Mouse (Mus musculus): ENCODE results near the gene G6pc3. TPM values are rescaled to one million over a fixed set of nuclear protein-coding genes. Genes with fewer than 3 reads are reported as not detected.

G6pc3 gene
- polyA plus RNA-seq, 1 experiment from 2014 or later: 46.0 TPM

DNA sequence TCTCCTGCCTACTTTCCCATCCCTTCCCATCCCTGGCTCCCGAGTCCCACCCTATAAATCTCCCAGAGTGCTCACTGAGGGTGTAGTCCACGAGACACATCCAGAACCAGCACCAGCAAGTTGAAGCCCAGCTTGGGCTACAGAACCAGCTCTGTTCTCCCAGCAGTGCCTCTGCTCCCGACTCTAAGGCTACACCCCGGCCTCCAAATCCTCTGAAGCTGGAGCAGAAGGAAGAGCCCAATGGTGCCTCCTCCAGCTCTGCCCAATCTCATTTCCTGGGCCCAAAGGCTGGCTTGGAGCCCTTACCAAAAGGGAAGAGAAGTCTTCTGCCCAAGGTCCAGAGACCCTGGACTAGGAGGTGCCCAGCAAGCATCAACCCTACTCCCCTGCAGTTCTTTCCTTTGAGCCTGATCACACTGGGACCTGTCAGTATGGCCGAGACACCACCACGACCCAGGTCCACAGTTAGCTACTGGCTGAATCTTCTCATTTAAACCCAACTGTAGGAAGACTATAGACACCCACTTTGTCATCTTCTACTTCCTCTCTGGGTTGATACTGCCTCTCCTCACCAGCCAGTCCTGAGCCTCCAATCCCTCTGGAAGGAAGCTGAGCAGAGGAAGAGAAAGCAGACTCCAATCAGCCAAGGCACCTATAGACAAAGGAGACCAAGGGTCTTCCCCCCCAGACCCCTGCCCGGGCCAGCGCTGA lies 32.0 kb downstream of the G6pc3 start:
- WGBS: 78% methylated on average over 8 of the region's 8 CpGs
- 0 out of 2 replicates have a peak, but pooled peaks cover 2% of the 10 kb centered on the region for H3K27me3 ChIP-seq (ENCODE audit: insufficient read depth, low read length)
- H3K4me3 ChIP-seq (ENCODE audit: low read length): no peak overlapping the region
- H3K9me3 ChIP-seq (ENCODE audit: low read length): no peaks in the 10 kb centered on the region
- no peaks in the 10 kb centered on the region for H3K36me3 ChIP-seq (ENCODE audit: insufficient read depth, low read length)
- peaks cover 70% of the 10 kb centered on the region for H3K4me1 ChIP-seq (ENCODE audit: insufficient read depth, low read length)
- H3K27ac ChIP-seq (ENCODE audit: low read length): no peak overlapping the region
- 0 out of 2 replicates have a peak overlapping the region, but pooled peaks have one; percentile 2 for H3K4me2 ChIP-seq (replicated peaks; ENCODE audit: low read depth, low read length)
- H3K9ac ChIP-seq (replicated peaks; ENCODE audit: low read length): no peak overlapping the region
- ATAC-seq (ENCODE audit: low FRiP score, low TSS enrichment): no peak

DNA sequence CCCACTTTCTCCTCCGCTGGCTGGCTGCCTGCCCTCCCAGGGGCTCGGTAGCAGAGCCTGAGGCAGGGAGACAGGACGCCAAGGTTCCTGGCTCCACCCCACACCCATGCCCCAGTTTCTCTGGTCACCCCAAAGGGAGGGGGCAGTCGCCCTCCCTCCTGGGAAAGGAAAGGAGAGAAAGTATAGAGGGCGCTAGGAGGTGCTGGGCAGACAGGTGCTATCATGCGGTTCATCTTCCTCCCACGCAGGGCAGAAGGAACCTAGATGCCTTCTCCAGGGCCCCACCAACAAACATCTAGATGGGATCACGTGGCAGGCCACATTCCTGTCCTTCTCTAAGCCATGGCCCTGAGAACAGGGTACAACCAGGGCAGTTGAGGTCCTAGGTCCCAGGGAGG lies 32.5 kb downstream of the G6pc3 start:
- H3K27ac ChIP-seq (ENCODE audit: low read length): no peak overlapping the region
- 54% methylated on average over 8 of the region's 8 CpGs for WGBS
- peaks cover 65% of the 10 kb centered on the region for H3K4me1 ChIP-seq (ENCODE audit: insufficient read depth, low read length)

DNA sequence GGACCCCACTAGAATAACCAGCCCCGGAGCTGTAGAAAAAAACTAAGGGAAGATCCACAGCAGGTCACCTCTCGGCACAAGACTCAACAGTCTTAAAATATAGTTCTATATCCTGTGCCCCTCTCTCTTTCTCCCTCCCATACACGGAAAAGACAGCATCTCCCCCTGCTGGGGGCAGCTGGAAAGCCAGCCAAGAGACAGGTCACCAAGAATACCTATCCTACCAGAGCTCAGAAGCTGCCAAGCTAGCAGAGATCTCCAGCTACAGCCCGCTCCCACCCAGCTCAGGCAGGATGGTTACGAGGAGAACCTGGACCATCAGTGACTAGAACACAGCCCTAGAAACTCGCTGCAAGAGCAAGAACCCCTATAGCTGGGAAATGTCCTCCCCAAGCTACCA lies 33.7 kb downstream of the G6pc3 start:
- Histone ChIP-seq H3K9me3 (ENCODE audit: low read length) (no peaks in the 10 kb centered on the region), H3K36me3 (ENCODE audit: insufficient read depth, low read length) (no peaks in the 10 kb centered on the region), H3K4me1 (ENCODE audit: insufficient read depth, low read length) (peaks cover 64% of the 10 kb centered on the region), H3K27me3 (ENCODE audit: insufficient read depth, low read length) (0 out of 2 replicates have a peak, but pooled peaks cover 2% of the 10 kb centered on the region), H3K4me3 (ENCODE audit: low read length) (no peak overlapping the region), H3K4me2 (replicated peaks; ENCODE audit: low read depth, low read length) (no peak overlapping the region), H3K27ac (ENCODE audit: low read length) (no peak overlapping the region), H3K9ac (replicated peaks; ENCODE audit: low read length) (0 out of 2 replicates have a peak overlapping the region, but pooled peaks have one; percentile 15)
- 37% methylated on average over 6 of the region's 6 CpGs for WGBS
- ATAC-seq (ENCODE audit: low FRiP score, low TSS enrichment): no peak

More for the DNA sequence above, 32.5 kb downstream of the G6pc3 start:
- no peaks in the 10 kb centered on the region for H3K9me3 ChIP-seq (ENCODE audit: low read length)
- H3K27me3 ChIP-seq (ENCODE audit: insufficient read depth, low read length): 0 out of 2 replicates have a peak, but pooled peaks cover 2% of the 10 kb centered on the region
- H3K4me3 ChIP-seq (ENCODE audit: low read length): no peak overlapping the region
- 0 out of 2 replicates have a peak overlapping the region, but pooled peaks have one; percentile 2 for H3K4me2 ChIP-seq (replicated peaks; ENCODE audit: low read depth, low read length)
- 0 out of 2 replicates have a peak overlapping the region, but pooled peaks have one; percentile 10 for H3K9ac ChIP-seq (replicated peaks; ENCODE audit: low read length)
- no peak for ATAC-seq (ENCODE audit: low FRiP score, low TSS enrichment)
- no peaks in the 10 kb centered on the region for H3K36me3 ChIP-seq (ENCODE audit: insufficient read depth, low read length)

DNA sequence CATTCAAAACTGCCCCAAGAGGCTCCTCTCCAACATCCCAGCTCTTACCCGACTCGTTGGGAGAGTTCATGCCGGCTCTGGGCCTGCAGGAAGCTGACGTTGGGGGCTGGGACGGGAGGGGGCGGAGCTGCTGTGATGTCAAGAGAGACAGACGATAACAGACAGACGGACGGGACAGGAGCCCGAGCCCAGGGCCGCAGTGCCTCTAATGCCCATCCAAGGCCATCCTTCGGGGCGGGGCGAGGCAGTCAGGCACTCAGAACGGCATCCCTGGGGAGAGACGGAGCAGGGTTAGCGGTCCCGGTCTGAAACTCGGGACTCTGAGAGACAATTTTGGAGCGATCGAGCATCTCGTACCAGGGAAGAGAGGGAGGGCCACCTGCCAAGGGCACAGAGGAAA lies 35.3 kb downstream of the G6pc3 start:
- no peaks in the 10 kb centered on the region for H3K36me3 ChIP-seq (ENCODE audit: insufficient read depth, low read length)
- peaks cover 64% of the 10 kb centered on the region for H3K4me1 ChIP-seq (ENCODE audit: insufficient read depth, low read length)
- peak overlapping the region; percentile 53 for H3K9ac ChIP-seq (replicated peaks; ENCODE audit: low read length)
- H3K27me3 ChIP-seq (ENCODE audit: insufficient read depth, low read length): 0 out of 2 replicates have a peak, but pooled peaks cover 2% of the 10 kb centered on the region
- no peak overlapping the region for H3K27ac ChIP-seq (ENCODE audit: low read length)
- no peak for ATAC-seq (ENCODE audit: low FRiP score, low TSS enrichment)
- H3K4me2 ChIP-seq (replicated peaks; ENCODE audit: low read depth, low read length): peak overlapping the region; percentile 48
- peak overlapping the region; percentile 23; the same call in 1 of the 2 replicates for H3K4me3 ChIP-seq (ENCODE audit: low read length)
- WGBS: 8% methylated on average over 22 of the region's 22 CpGs
- no peaks in the 10 kb centered on the region for H3K9me3 ChIP-seq (ENCODE audit: low read length)

DNA sequence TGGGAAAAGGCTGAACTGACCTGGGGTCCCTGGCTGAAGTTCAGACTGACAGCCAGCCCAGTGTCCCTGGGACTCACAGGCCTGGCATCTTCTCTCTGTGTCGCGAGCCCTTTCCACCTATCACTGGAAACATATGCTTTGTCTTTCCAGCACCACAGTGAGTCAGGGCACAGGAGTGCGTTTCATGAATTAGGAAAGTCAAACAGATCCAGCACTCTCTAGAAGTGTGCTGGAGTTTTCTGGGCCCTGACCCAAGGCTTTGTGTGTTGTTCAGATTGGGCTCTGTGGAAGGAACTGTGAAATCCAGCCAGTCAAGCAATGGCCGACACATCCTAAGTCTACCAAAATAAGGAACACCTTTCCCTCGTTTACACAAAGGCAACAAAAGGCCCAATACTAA lies 35.8 kb downstream of the G6pc3 start:
- Histone ChIP-seq H3K4me2 (replicated peaks; ENCODE audit: low read depth, low read length) (no peak overlapping the region), H3K9me3 (ENCODE audit: low read length) (no peaks in the 10 kb centered on the region), H3K27ac (ENCODE audit: low read length) (no peak overlapping the region), H3K27me3 (ENCODE audit: insufficient read depth, low read length) (0 out of 2 replicates have a peak, but pooled peaks cover 2% of the 10 kb centered on the region), H3K9ac (replicated peaks; ENCODE audit: low read length) (no peak overlapping the region), H3K4me3 (ENCODE audit: low read length) (no peak overlapping the region), H3K4me1 (ENCODE audit: insufficient read depth, low read length) (peaks cover 58% of the 10 kb centered on the region), H3K36me3 (ENCODE audit: insufficient read depth, low read length) (no peaks in the 10 kb centered on the region)
- no peak for ATAC-seq (ENCODE audit: low FRiP score, low TSS enrichment)
- 77% methylated on average over 5 of the region's 5 CpGs for WGBS

DNA sequence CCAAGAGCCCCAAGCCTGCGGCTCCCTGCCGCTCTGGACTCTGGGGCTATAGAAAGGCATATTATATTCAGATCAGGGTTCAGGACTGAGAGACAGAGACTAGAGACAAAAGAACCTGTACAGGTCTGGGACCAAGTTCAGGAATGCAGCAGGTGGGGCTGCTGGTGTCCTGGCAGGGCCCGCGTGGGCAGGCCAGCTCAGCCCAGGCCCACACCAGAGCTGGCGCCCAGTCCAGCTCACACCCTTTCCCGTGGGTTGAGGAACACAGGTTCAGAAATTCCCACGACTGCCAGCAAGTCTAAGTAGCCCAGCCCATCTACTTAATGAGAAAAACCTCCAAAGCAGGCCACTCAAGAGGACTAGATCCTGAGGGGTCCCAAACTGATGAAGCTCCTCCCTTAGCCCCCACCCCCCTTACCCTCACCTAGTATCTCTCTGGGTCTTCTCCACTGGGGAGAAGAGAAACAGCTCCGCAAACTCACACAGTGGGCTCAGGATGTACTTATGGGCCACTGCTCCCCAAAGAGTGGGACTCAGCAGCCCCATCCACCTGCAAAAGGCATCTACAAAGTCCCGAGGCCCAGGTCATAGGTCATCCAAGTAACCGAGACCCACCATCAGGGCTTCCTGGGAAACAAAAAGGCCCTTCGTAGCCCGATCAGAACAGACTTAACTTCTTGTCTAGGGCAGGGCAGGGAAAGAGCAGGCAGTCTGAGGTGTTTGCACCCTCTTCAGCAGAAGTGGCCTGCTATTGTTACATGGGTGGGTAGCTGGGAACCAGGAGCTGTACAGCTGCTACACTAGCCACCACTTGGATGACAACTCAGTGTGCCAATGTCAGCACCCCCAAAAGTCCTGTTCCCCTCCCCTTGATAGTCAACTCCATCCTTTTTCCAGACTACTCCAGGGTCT lies 36.9 kb downstream of the G6pc3 start:
- WGBS: 72% methylated on average over 12 of the region's 12 CpGs
- Histone ChIP-seq H3K9me3 (ENCODE audit: low read length) (no peaks in the 10 kb centered on the region), H3K27me3 (ENCODE audit: insufficient read depth, low read length) (0 out of 2 replicates have a peak, but pooled peaks cover 2% of the 10 kb centered on the region), H3K4me2 (replicated peaks; ENCODE audit: low read depth, low read length) (no peak overlapping the region), H3K9ac (replicated peaks; ENCODE audit: low read length) (no peak overlapping the region), H3K4me3 (ENCODE audit: low read length) (no peak overlapping the region), H3K27ac (ENCODE audit: low read length) (no peak overlapping the region), H3K4me1 (ENCODE audit: insufficient read depth, low read length) (peaks cover 55% of the 10 kb centered on the region), H3K36me3 (ENCODE audit: insufficient read depth, low read length) (no peaks in the 10 kb centered on the region)
- ATAC-seq (ENCODE audit: low FRiP score, low TSS enrichment): no peak

DNA sequence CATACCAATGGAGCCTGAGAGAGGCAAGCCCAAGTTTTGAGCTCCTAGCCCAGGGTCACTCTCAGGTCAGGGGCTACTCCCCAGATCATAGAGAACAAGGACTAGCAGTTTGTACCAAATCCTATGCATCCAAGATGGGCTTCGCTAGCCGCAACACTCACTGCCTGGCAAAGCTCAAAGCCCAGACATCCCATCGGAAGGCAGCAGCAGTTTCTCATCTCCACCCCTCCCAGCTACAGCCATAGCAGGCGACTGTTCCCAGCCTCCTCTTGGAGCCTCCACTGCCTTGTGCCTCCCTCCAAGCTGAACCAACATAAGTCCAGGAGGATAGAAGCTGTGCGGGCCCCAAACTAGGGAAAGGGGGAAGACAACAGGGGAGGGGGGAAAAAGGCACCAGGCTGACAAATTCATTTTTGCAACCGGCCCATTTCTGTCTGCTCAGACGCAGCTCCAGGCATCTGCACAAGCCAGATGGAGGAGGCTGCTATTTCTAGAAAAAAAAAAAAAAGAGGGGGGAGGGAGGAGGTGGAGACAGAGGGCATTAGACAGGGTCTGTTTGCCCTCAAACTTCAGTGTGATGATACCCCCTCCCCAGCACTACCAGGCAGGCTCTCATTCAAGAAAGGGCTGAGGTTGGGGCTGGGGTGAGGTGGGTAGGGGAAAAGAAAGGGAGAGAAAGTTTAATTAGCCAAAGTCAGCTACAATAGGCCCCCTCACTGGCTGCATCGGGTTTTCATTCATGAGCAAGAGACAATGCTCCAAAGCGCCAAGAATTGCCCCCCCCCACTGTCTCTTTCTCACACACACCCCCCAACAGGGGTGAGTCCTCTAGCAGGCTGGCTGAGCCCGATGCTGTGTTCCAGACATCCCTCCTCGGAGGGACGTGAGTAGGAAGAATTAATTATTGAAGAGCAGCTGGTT lies 38.1 kb downstream of the G6pc3 start:
- peak overlapping the region; percentile 32; the same call in 1 of the 2 replicates for H3K9ac ChIP-seq (replicated peaks; ENCODE audit: low read length)
- peaks cover 45% of the 10 kb centered on the region for H3K4me1 ChIP-seq (ENCODE audit: insufficient read depth, low read length)
- WGBS: 25% methylated on average over 12 of the region's 12 CpGs
- H3K36me3 ChIP-seq (ENCODE audit: insufficient read depth, low read length): no peaks in the 10 kb centered on the region
- H3K27me3 ChIP-seq (ENCODE audit: insufficient read depth, low read length): 0 out of 2 replicates have a peak, but pooled peaks cover 2% of the 10 kb centered on the region
- no peak overlapping the region for H3K27ac ChIP-seq (ENCODE audit: low read length)
- no peaks in the 10 kb centered on the region for H3K9me3 ChIP-seq (ENCODE audit: low read length)
- peak overlapping the region; percentile 82 for H3K4me3 ChIP-seq (ENCODE audit: low read length)
- H3K4me2 ChIP-seq (replicated peaks; ENCODE audit: low read depth, low read length): peak overlapping the region; percentile 89
- no peak for ATAC-seq (ENCODE audit: low FRiP score, low TSS enrichment)

DNA sequence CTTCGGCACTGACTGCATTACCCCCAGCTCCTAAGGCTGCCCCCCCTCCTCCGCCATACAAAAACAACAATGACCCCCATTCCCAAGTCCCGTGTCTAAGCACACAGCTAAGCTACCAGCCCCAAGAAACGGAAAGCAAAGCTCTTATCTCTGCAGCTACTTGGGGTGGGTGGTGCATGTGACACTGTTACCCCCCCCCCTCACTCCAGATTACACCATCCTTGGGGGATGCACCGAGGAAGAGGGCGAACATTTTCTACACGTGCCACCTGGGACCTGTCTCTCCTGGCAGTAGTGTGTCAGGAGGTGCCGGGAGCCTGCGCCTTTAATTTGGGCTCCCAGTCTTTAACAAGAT lies 38.7 kb downstream of the G6pc3 start:
- H3K27ac ChIP-seq (ENCODE audit: low read length): no peak overlapping the region
- H3K4me1 ChIP-seq (ENCODE audit: insufficient read depth, low read length): peaks cover 39% of the 10 kb centered on the region
- WGBS: 26% methylated on average over 9 of the region's 9 CpGs

More for the DNA sequence above, 38.7 kb downstream of the G6pc3 start:
- Histone ChIP-seq H3K4me2 (replicated peaks; ENCODE audit: low read depth, low read length) (peak overlapping the region; percentile 89), H3K36me3 (ENCODE audit: insufficient read depth, low read length) (no peaks in the 10 kb centered on the region), H3K27me3 (ENCODE audit: insufficient read depth, low read length) (0 out of 2 replicates have a peak, but pooled peaks cover 2% of the 10 kb centered on the region), H3K4me3 (ENCODE audit: low read length) (peak overlapping the region; percentile 82), H3K9me3 (ENCODE audit: low read length) (no peaks in the 10 kb centered on the region), H3K9ac (replicated peaks; ENCODE audit: low read length) (peak overlapping the region; percentile 32; the same call in 1 of the 2 replicates)
- ATAC-seq (ENCODE audit: low FRiP score, low TSS enrichment): no peak

Measured in kidney, embryonic 16.5 days (tissue).